Mouse (Mus musculus) cerebellum, adult 2 months (tissue): ENCODE data around the gene Dennd2d.

Source experiments
- CTCF ChIP-seq: fragments of 200-500 bp; IDR thresholded peaks from 2 replicates; pipeline ENCODE4 v1.5.1; 2011; ENCODE audit warnings: low read depth, mild to moderate bottlenecking, control low read depth, low read length, moderate library complexity, borderline replicate concordance; ENCODE audit not compliant: insufficient read depth
- POLR2A ChIP-seq: fragments of 200-500 bp; IDR thresholded peaks from 2 replicates; pipeline ENCODE4 v1.6.1; 2011; ENCODE audit warnings: low read length, control low read depth, borderline replicate concordance; ENCODE audit not compliant: insufficient read depth

DNA sequence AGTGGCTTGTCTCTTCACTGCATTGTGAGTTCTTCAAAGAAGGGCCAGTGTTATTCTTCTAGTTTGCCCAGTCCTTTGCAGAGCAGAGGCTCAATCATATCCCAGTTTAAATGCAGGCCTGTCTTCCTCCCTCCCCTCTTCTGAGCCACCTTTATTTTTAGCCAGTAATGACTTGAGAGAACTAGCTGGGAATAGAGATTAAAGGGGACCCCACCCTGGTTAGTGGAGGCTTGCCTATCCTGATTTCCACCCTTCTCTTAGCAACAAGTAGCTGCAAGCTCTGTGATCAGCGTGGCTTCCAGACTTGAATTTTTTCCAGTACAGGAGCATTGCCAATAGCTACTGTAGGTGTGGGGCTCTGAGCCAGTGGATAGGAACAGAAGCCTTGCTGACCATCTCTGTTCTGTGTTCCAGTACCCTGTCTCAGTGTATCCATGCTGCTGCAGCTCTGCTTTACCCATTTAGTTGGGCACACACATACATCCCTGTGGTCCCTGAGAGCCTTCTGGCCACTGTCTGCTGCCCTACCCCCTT, 12.3 kb downstream of the Dennd2d start:
- TF ChIP-seq POLR2A, result no peak
- no peak for TF ChIP-seq CTCF
